Mouse (Mus musculus): ENCODE data around the gene Car8. TPM values are rescaled to one million over a fixed set of nuclear protein-coding genes. Genes with fewer than 3 reads are reported as not detected.
A peak's percentile ranks its signal among the peaks of the same experiment; 100 is the strongest.
"Not testable (repeated sequence)": the region's sequence is repeated elsewhere in the genome, so short reads cannot be mapped to it uniquely, and the experiment has no call there.

The Car8 gene
- polyA plus RNA-seq, 1 experiment from 2014 or later = 9.7 TPM

DNA sequence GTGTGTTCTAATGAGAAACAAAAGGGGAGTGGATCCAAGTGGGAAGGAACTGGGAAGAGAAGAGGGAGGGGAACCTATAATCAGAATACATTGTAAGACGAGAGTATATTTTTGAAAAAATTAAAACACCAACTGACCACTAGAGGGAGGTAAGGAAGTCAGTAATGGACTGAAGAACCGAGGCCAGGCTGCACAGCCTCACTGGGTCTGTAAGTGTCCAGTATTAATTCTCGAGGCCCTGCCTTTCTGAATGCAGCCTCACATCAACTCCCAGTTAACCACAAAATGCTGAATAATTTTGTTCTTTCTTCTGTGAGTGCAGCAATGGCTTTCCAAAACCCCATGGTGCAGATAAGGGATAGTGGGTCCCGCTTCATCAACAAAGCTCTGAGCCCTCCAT, 48.4 kb downstream of the Car8 start:
- 71% methylated on average over 4 of the region's 4 CpGs for WGBS
- no peak overlapping the region for H3K9ac ChIP-seq (ENCODE audit: low read depth, low read length)
- ATAC-seq (replicated peaks; ENCODE audit: low FRiP score, low read depth) = no peak
- no peak overlapping the region for H3K27ac ChIP-seq
- H3K27me3 ChIP-seq (ENCODE audit: insufficient read depth, low read length) = no peaks in the 10 kb centered on the region
- no peaks in the 10 kb centered on the region for H3K9me3 ChIP-seq (replicated peaks; ENCODE audit: low read length)
- DNase-seq (ENCODE audit: low spot score) = no peak
- TF ChIP-seq CTCF (IDR thresholded peaks at IDR 0.05; ENCODE audit: low read depth) = peak; percentile 47
- H3K4me1 ChIP-seq (replicated peaks; ENCODE audit: insufficient read depth, low read length) = no peaks in the 10 kb centered on the region
- no peak overlapping the region for H3K4me3 ChIP-seq (replicated peaks; ENCODE audit: low read depth, low read length)
- H3K4me2 ChIP-seq (ENCODE audit: low read length) = no peak overlapping the region
- H3K36me3 ChIP-seq (ENCODE audit: insufficient read depth, low read length) = no peaks in the 10 kb centered on the region

- 69% methylated on average over 8 of the region's 8 CpGs for WGBS
- TF ChIP-seq CTCF (IDR thresholded peaks at IDR 0.05; ENCODE audit: low read depth) = no peak
Observed at GRCm38 (mm10) chr4:8186921-8187687, 51.7 kb downstream of the Car8 start.

DNA sequence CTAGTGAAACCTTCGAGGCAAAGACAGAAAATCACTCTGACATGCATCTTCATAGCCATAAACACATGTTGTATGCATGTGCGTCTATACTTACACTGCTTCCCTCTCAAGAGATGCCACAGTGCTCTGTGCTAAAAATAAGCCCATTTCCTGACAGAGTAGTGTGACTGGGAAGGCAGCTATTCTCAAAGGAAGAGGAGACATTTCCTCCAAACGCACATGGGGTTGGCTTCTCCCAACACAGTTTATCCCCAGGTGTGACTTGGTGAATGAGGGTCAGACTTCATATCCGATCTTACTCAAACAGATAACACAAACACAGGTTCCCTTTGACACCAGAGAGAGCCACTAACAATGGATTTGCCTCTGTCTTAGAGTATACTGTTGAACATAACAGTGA, 58.3 kb downstream of the Car8 start:
- Histone ChIP-seq H3K9me3 (replicated peaks; ENCODE audit: low read length) (no peaks in the 10 kb centered on the region), H3K27me3 (ENCODE audit: insufficient read depth, low read length) (no peaks in the 10 kb centered on the region), H3K4me3 (replicated peaks; ENCODE audit: low read depth, low read length) (no peak overlapping the region), H3K27ac (no peak overlapping the region), H3K9ac (ENCODE audit: low read depth, low read length) (no peak overlapping the region), H3K4me2 (ENCODE audit: low read length) (no peak overlapping the region), H3K4me1 (replicated peaks; ENCODE audit: insufficient read depth, low read length) (no peaks in the 10 kb centered on the region), H3K36me3 (ENCODE audit: insufficient read depth, low read length) (no peaks in the 10 kb centered on the region)
- DNase-seq (ENCODE audit: low spot score) (no peak), ATAC-seq (replicated peaks; ENCODE audit: low FRiP score, low read depth) (no peak)
- 71% methylated on average over 4 of the region's 4 CpGs for WGBS
- no peak for TF ChIP-seq CTCF (IDR thresholded peaks at IDR 0.05; ENCODE audit: low read depth)

More at GRCm38 (mm10) chr4:8186921-8187687, 51.7 kb downstream of the Car8 start:
- Histone ChIP-seq H3K36me3 (ENCODE audit: insufficient read depth, low read length) (no peaks in the 10 kb centered on the region), H3K4me2 (ENCODE audit: low read length) (no peak overlapping the region), H3K9me3 (replicated peaks; ENCODE audit: low read length) (no peaks in the 10 kb centered on the region), H3K27me3 (ENCODE audit: insufficient read depth, low read length) (no peaks in the 10 kb centered on the region), H3K4me1 (replicated peaks; ENCODE audit: insufficient read depth, low read length) (no peaks in the 10 kb centered on the region), H3K27ac (no peak overlapping the region), H3K9ac (ENCODE audit: low read depth, low read length) (no peak overlapping the region), H3K4me3 (replicated peaks; ENCODE audit: low read depth, low read length) (no peak overlapping the region)
- no peak for DNase-seq (ENCODE audit: low spot score)
- ATAC-seq (replicated peaks; ENCODE audit: low FRiP score, low read depth) = no peak

DNA sequence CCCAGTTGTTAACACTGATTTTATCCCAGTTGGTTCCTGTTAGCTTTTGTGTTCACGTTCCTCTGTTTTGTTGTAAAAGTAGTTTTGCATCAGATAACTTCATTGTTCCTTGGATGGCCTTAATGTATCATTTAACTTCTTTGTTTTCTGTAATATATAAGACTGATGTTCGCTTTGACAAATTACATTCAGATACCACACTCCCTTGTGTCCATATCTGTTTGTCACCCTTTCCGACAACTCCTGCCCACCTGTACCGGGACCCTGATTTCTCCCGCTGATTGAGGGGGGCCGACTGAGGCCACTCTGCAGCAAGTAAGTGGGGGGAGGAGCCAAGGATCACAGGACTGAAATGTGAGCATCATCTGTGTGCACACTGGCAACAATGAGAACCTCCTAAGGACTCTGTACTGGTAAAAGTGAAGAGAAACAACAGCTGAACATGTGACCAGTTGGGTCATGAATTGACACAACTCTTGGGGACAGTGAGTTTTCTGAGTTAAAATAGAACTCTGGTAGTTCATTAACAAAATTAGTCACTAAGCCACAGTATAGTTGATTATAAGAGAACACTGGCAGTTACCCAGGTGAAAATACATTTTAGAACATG, 84.1 kb downstream of the Car8 start:
- no peaks in the 10 kb centered on the region for H3K36me3 ChIP-seq (ENCODE audit: insufficient read depth, low read length)
- H3K4me1 ChIP-seq (replicated peaks; ENCODE audit: insufficient read depth, low read length) = no peaks in the 10 kb centered on the region
- H3K27ac ChIP-seq = no peak overlapping the region
- no peak overlapping the region for H3K4me3 ChIP-seq (replicated peaks; ENCODE audit: low read depth, low read length)
- DNase-seq (ENCODE audit: low spot score) (peak; percentile 21), ATAC-seq (replicated peaks; ENCODE audit: low FRiP score, low read depth) (peak; percentile 92)
- 72% methylated on average over 6 of the region's 6 CpGs for WGBS
- no peaks in the 10 kb centered on the region for H3K27me3 ChIP-seq (ENCODE audit: insufficient read depth, low read length)
- no peaks in the 10 kb centered on the region for H3K9me3 ChIP-seq (replicated peaks; ENCODE audit: low read length)
- no peak overlapping the region for H3K9ac ChIP-seq (ENCODE audit: low read depth, low read length)
- no peak overlapping the region for H3K4me2 ChIP-seq (ENCODE audit: low read length)
- no peak for TF ChIP-seq CTCF (IDR thresholded peaks at IDR 0.05; ENCODE audit: low read depth)

DNA sequence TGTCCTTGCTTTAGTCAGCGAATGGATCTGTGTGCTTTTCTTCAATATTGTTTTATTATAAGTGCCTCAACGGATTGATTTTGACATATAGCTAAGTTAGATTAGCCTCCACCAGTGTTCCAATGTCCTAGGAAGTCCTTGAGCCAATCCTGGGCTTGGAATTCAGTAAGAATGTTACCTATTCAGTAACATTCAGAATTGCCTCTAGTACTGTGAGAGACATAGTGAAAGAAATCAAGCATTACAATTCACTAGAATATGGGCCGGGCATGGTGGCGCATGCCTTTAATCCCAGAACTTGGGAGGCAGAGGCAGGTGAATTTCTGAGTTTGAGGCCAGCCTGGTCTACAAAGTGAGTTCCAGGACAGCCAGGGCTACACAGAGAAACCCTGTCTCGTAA, 84.9 kb downstream of the Car8 start:
- H3K27ac ChIP-seq; H3K4me1 ChIP-seq (replicated peaks; ENCODE audit: insufficient read depth, low read length); H3K4me3 ChIP-seq (replicated peaks; ENCODE audit: low read depth, low read length); H3K4me2 ChIP-seq (ENCODE audit: low read length); DNase-seq (ENCODE audit: low spot score); H3K36me3 ChIP-seq (ENCODE audit: insufficient read depth, low read length); H3K27me3 ChIP-seq (ENCODE audit: insufficient read depth, low read length); ATAC-seq (replicated peaks; ENCODE audit: low FRiP score, low read depth); H3K9ac ChIP-seq (ENCODE audit: low read depth, low read length); H3K9me3 ChIP-seq (replicated peaks; ENCODE audit: low read length): not testable (repeated sequence)
- WGBS = 84% methylated on average over 5 of the region's 5 CpGs

DNA sequence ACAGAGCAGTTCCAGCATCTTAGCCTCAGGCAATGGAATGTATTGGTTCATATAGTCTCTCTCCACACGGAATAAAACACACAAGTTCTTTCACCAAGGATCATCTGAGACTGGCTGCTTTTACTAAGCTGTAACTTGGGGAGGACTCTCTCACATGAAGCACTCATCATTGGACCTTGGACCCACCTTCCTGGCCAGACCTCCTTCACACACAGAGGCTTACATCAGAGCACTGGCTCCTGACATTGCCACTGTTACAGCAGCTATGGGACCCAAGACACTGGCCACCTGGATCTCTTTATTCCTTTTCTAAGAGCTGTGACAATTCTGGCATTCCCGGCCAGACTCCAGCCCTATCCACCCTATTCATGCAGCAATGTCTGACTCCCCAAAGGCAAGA, 101.4 kb downstream of the Car8 start:
- H3K4me1 ChIP-seq (replicated peaks; ENCODE audit: insufficient read depth, low read length) = no peaks in the 10 kb centered on the region
- H3K4me2 ChIP-seq (ENCODE audit: low read length) = no peak overlapping the region
- WGBS = 76% methylated on average over 2 of the region's 2 CpGs
- no peak overlapping the region for H3K4me3 ChIP-seq (replicated peaks; ENCODE audit: low read depth, low read length)
- TF ChIP-seq CTCF (IDR thresholded peaks at IDR 0.05; ENCODE audit: low read depth) = no peak
- ATAC-seq (replicated peaks; ENCODE audit: low FRiP score, low read depth) (no peak), DNase-seq (ENCODE audit: low spot score) (no peak)
- H3K9me3 ChIP-seq (replicated peaks; ENCODE audit: low read length) = no peaks in the 10 kb centered on the region
- no peaks in the 10 kb centered on the region for H3K36me3 ChIP-seq (ENCODE audit: insufficient read depth, low read length)
- H3K27me3 ChIP-seq (ENCODE audit: insufficient read depth, low read length) = no peaks in the 10 kb centered on the region
- H3K27ac ChIP-seq = no peak overlapping the region
- no peak overlapping the region for H3K9ac ChIP-seq (ENCODE audit: low read depth, low read length)

All from kidney, postnatal 0 days (tissue).